Mouse (Mus musculus): ENCODE data around the gene Cyp4f37. TPM values are rescaled to one million over a fixed set of nuclear protein-coding genes. Genes with fewer than 3 reads are reported as not detected.

Gene Cyp4f37
- total and polyA plus RNA-seq, 2 experiments = not detected

- no peak overlapping the region for H3K4me3 ChIP-seq (ENCODE audit: insufficient read depth, low read depth, low read length)
- TF ChIP-seq POLR2A (IDR thresholded peaks at IDR 0.05; ENCODE audit: extremely low read depth, insufficient read depth, low read length) = no peak
- no peak for TF ChIP-seq CTCF (IDR thresholded peaks at IDR 0.05; ENCODE audit: low read depth, low read length)
- no peak for DNase-seq (ENCODE audit: extremely low read depth, low read depth, low spot score)
- no peak overlapping the region for H3K27ac ChIP-seq (replicated peaks; ENCODE audit: insufficient read depth, low read depth, low read length)
- no peaks in the 10 kb centered on the region for H3K27me3 ChIP-seq (ENCODE audit: control insufficient read depth, insufficient read depth, low read length)
- no peak overlapping the region for H3K9ac ChIP-seq (ENCODE audit: low read depth, low read length)
- no peaks in the 10 kb centered on the region for H3K36me3 ChIP-seq (ENCODE audit: control insufficient read depth, insufficient read depth, low read length)
- WGBS = 79% methylated on average over 1 of the region's 1 CpGs
- no peaks in the 10 kb centered on the region for H3K79me2 ChIP-seq (ENCODE audit: control insufficient read depth, insufficient read depth, low read length)
- H3K4me1 ChIP-seq (ENCODE audit: control insufficient read depth, insufficient read depth, low read length) = no peaks in the 10 kb centered on the region
Measured at GRCm38 (mm10) chr17:32658246-32658645, 37.1 kb downstream of the Cyp4f37 start.

GRCm38 (mm10) chr17:32658712-32659111 lies 37.6 kb downstream of the Cyp4f37 start, which contains the start of gene Cyp4f40:
Gene Cyp4f40 (plus strand): TSS chr17:32658900.
- Histone ChIP-seq H3K79me2 (ENCODE audit: control insufficient read depth, insufficient read depth, low read length) (no peaks in the 10 kb centered on the region), H3K4me3 (ENCODE audit: insufficient read depth, low read depth, low read length) (no peak within 1 kb of the TSS), H3K9ac (ENCODE audit: low read depth, low read length) (no peak within 1 kb of the TSS), H3K36me3 (ENCODE audit: control insufficient read depth, insufficient read depth, low read length) (no peaks in the 10 kb centered on the region), H3K27me3 (ENCODE audit: control insufficient read depth, insufficient read depth, low read length) (no peaks in the 10 kb centered on the region), H3K4me1 (ENCODE audit: control insufficient read depth, insufficient read depth, low read length) (no peaks in the 10 kb centered on the region), H3K27ac (replicated peaks; ENCODE audit: insufficient read depth, low read depth, low read length) (no peak within 1 kb of the TSS)
- 41% methylated on average over 2 of the region's 2 CpGs for WGBS
- TF ChIP-seq CTCF (IDR thresholded peaks at IDR 0.05; ENCODE audit: low read depth, low read length) (no peak), POLR2A (IDR thresholded peaks at IDR 0.05; ENCODE audit: extremely low read depth, insufficient read depth, low read length) (no peak)
- DNase-seq (ENCODE audit: extremely low read depth, low read depth, low spot score) = peak; percentile 48

GRCm38 (mm10) chr17:32673976-32674375 lies 52.9 kb downstream of the Cyp4f37 start:
- no peaks in the 10 kb centered on the region for H3K36me3 ChIP-seq (ENCODE audit: control insufficient read depth, insufficient read depth, low read length)
- no peak for TF ChIP-seq CTCF (IDR thresholded peaks at IDR 0.05; ENCODE audit: low read depth, low read length)
- TF ChIP-seq POLR2A (IDR thresholded peaks at IDR 0.05; ENCODE audit: extremely low read depth, insufficient read depth, low read length) = no peak
- no peaks in the 10 kb centered on the region for H3K79me2 ChIP-seq (ENCODE audit: control insufficient read depth, insufficient read depth, low read length)
- H3K4me1 ChIP-seq (ENCODE audit: control insufficient read depth, insufficient read depth, low read length) = no peaks in the 10 kb centered on the region
- DNase-seq (ENCODE audit: extremely low read depth, low read depth, low spot score) = no peak
- 63% methylated on average over 7 of the region's 7 CpGs for WGBS
- H3K27me3 ChIP-seq (ENCODE audit: control insufficient read depth, insufficient read depth, low read length) = no peaks in the 10 kb centered on the region
- no peak overlapping the region for H3K4me3 ChIP-seq (ENCODE audit: insufficient read depth, low read depth, low read length)
- no peak overlapping the region for H3K9ac ChIP-seq (ENCODE audit: low read depth, low read length)
- no peak overlapping the region for H3K27ac ChIP-seq (replicated peaks; ENCODE audit: insufficient read depth, low read depth, low read length)

GRCm38 (mm10) chr17:32676040-32676635 lies 55.0 kb downstream of the Cyp4f37 start:
- WGBS = 53% methylated on average over 21 of the region's 21 CpGs
- DNase-seq (ENCODE audit: extremely low read depth, low read depth, low spot score) = no peak
- H3K27ac ChIP-seq (replicated peaks; ENCODE audit: insufficient read depth, low read depth, low read length) = no peak overlapping the region
- no peaks in the 10 kb centered on the region for H3K27me3 ChIP-seq (ENCODE audit: control insufficient read depth, insufficient read depth, low read length)
- no peak overlapping the region for H3K9ac ChIP-seq (ENCODE audit: low read depth, low read length)
- TF ChIP-seq POLR2A (IDR thresholded peaks at IDR 0.05; ENCODE audit: extremely low read depth, insufficient read depth, low read length) (no peak), CTCF (IDR thresholded peaks at IDR 0.05; ENCODE audit: low read depth, low read length) (no peak)
- H3K79me2 ChIP-seq (ENCODE audit: control insufficient read depth, insufficient read depth, low read length) = no peaks in the 10 kb centered on the region
- H3K4me3 ChIP-seq (ENCODE audit: insufficient read depth, low read depth, low read length) = no peak overlapping the region
- H3K36me3 ChIP-seq (ENCODE audit: control insufficient read depth, insufficient read depth, low read length) = no peaks in the 10 kb centered on the region
- H3K4me1 ChIP-seq (ENCODE audit: control insufficient read depth, insufficient read depth, low read length) = no peaks in the 10 kb centered on the region

- Histone ChIP-seq H3K36me3 (ENCODE audit: control insufficient read depth, insufficient read depth, low read length) (no peaks in the 10 kb centered on the region), H3K79me2 (ENCODE audit: control insufficient read depth, insufficient read depth, low read length) (no peaks in the 10 kb centered on the region), H3K9ac (ENCODE audit: low read depth, low read length) (no peak overlapping the region), H3K27me3 (ENCODE audit: control insufficient read depth, insufficient read depth, low read length) (no peaks in the 10 kb centered on the region), H3K27ac (replicated peaks; ENCODE audit: insufficient read depth, low read depth, low read length) (no peak overlapping the region), H3K4me3 (ENCODE audit: insufficient read depth, low read depth, low read length) (no peak overlapping the region), H3K4me1 (ENCODE audit: control insufficient read depth, insufficient read depth, low read length) (peaks cover 3% of the 10 kb centered on the region)
- TF ChIP-seq CTCF (IDR thresholded peaks at IDR 0.05; ENCODE audit: low read depth, low read length) = peak; percentile 50
- TF ChIP-seq POLR2A (IDR thresholded peaks at IDR 0.05; ENCODE audit: extremely low read depth, insufficient read depth, low read length) = no peak
- peak; percentile 65 for DNase-seq (ENCODE audit: extremely low read depth, low read depth, low spot score)
- 7% methylated on average over 2 of the region's 2 CpGs for WGBS
Measured at GRCm38 (mm10) chr17:32680404-32680803, 59.3 kb downstream of the Cyp4f37 start.

- Histone ChIP-seq H3K9ac (ENCODE audit: low read depth, low read length) (peak within 1 kb of the TSS; percentile 65), H3K4me3 (ENCODE audit: insufficient read depth, low read depth, low read length) (peak within 1 kb of the TSS; percentile 58), H3K27me3 (ENCODE audit: control insufficient read depth, insufficient read depth, low read length) (no peaks in the 10 kb centered on the region), H3K79me2 (ENCODE audit: control insufficient read depth, insufficient read depth, low read length) (0 out of 2 replicates have a peak, but pooled peaks cover 4% of the 10 kb centered on the region), H3K36me3 (ENCODE audit: control insufficient read depth, insufficient read depth, low read length) (no peaks in the 10 kb centered on the region), H3K4me1 (ENCODE audit: control insufficient read depth, insufficient read depth, low read length) (peaks cover 8% of the 10 kb centered on the region), H3K27ac (replicated peaks; ENCODE audit: insufficient read depth, low read depth, low read length) (peak within 1 kb of the TSS; percentile 84)
- WGBS = 9% methylated on average over 7 of the region's 7 CpGs
- TF ChIP-seq POLR2A (IDR thresholded peaks at IDR 0.05; ENCODE audit: extremely low read depth, insufficient read depth, low read length) (no peak), CTCF (IDR thresholded peaks at IDR 0.05; ENCODE audit: low read depth, low read length) (no peak)
- peak; percentile 94 for DNase-seq (ENCODE audit: extremely low read depth, low read depth, low spot score)
Measured at GRCm38 (mm10) chr17:32685048-32685750, 64.1 kb downstream of the Cyp4f37 start, which contains the start of gene Cyp4f15. Gene Cyp4f15 (plus strand): TSS chr17:32685627.

Other genes with a start within 250 kb of the Cyp4f37 start
- 1.8 and 2.7 TPM in 2 replicates for gene Wiz, start 231.9 kb upstream of the Cyp4f37 start, total RNA-seq (2014; rRNA removed)
- gene Wiz, start 231.9 kb upstream of the Cyp4f37 start, polyA plus RNA-seq (2012; rRNA removed) = 10.4 and 14.0 TPM in 2 replicates
- 0.81 and 0.83 TPM in 2 replicates for gene Rasal3, start 217.7 kb upstream of the Cyp4f37 start, total RNA-seq (2014; rRNA removed)
- gene Rasal3, start 217.7 kb upstream of the Cyp4f37 start, polyA plus RNA-seq (2012; rRNA removed) = 1.2 and 1.6 TPM in 2 replicates
- gene Pglyrp2, start 197.1 kb upstream of the Cyp4f37 start, total RNA-seq (2014; rRNA removed) = 69.5 and 141 TPM in 2 replicates
- 198 and 251 TPM in 2 replicates for gene Pglyrp2, start 197.1 kb upstream of the Cyp4f37 start, polyA plus RNA-seq (2012; rRNA removed)
- gene Cyp4f39, start 168.6 kb upstream of the Cyp4f37 start, total RNA-seq (2014; rRNA removed) = 0.18 and 0.47 TPM in 2 replicates
- 0.49 and 0.67 TPM in 2 replicates for gene Cyp4f39, start 168.6 kb upstream of the Cyp4f37 start, polyA plus RNA-seq (2012; rRNA removed)
- gene Cyp4f17, start 115.3 kb upstream of the Cyp4f37 start, total RNA-seq (2014; rRNA removed) = 10.2 and 14.1 TPM in 2 replicates
- 18.7 and 20.1 TPM in 2 replicates for gene Cyp4f17, start 115.3 kb upstream of the Cyp4f37 start, polyA plus RNA-seq (2012; rRNA removed)
- gene Cyp4f16, start 84.8 kb upstream of the Cyp4f37 start, total RNA-seq (2014; rRNA removed) = 4.1 and 4.9 TPM in 2 replicates
- 3.4 and 5.1 TPM in 2 replicates for gene Cyp4f16, start 84.8 kb upstream of the Cyp4f37 start, polyA plus RNA-seq (2012; rRNA removed)
- gene Cyp4f40, start 37.6 kb downstream of the Cyp4f37 start, total RNA-seq (2014; rRNA removed) = not detected in 2 replicates
- gene Cyp4f40, start 37.6 kb downstream of the Cyp4f37 start, polyA plus RNA-seq (2012; rRNA removed) = 0.07 TPM in 1 of 2 replicates, not detected in the other
- gene Cyp4f15, start 64.3 kb downstream of the Cyp4f37 start, total RNA-seq (2014; rRNA removed) = 161 and 210 TPM in 2 replicates
- gene Cyp4f15, start 64.3 kb downstream of the Cyp4f37 start, polyA plus RNA-seq (2012; rRNA removed) = 202 and 205 TPM in 2 replicates
- 33.0 and 40.9 TPM in 2 replicates for gene Zfp871, start 167.0 kb downstream of the Cyp4f37 start, total RNA-seq (2014; rRNA removed)
- gene Zfp871, start 167.0 kb downstream of the Cyp4f37 start, polyA plus RNA-seq (2012; rRNA removed) = 6.7 and 8.1 TPM in 2 replicates
- gene Zfp811, start 188.6 kb downstream of the Cyp4f37 start, total RNA-seq (2014; rRNA removed) = 0.07 and 0.09 TPM in 2 replicates
- gene Zfp811, start 188.6 kb downstream of the Cyp4f37 start, polyA plus RNA-seq (2012; rRNA removed) = not detected in 2 replicates
- 3.8 TPM in 2 replicates for gene Zfp799, start 209.0 kb downstream of the Cyp4f37 start, total RNA-seq (2014; rRNA removed)
- gene Zfp799, start 209.0 kb downstream of the Cyp4f37 start, polyA plus RNA-seq (2012; rRNA removed) = 1.2 and 3.2 TPM in 2 replicates